Mouse (Mus musculus): ENCODE results near the gene Naip6. TPM values are rescaled to one million over a fixed set of nuclear protein-coding genes. Genes with fewer than 3 reads are reported as not detected.

Naip6 gene
- 2.1 TPM for polyA plus RNA-seq (2017; shearing (Covaris generic))

DNA sequence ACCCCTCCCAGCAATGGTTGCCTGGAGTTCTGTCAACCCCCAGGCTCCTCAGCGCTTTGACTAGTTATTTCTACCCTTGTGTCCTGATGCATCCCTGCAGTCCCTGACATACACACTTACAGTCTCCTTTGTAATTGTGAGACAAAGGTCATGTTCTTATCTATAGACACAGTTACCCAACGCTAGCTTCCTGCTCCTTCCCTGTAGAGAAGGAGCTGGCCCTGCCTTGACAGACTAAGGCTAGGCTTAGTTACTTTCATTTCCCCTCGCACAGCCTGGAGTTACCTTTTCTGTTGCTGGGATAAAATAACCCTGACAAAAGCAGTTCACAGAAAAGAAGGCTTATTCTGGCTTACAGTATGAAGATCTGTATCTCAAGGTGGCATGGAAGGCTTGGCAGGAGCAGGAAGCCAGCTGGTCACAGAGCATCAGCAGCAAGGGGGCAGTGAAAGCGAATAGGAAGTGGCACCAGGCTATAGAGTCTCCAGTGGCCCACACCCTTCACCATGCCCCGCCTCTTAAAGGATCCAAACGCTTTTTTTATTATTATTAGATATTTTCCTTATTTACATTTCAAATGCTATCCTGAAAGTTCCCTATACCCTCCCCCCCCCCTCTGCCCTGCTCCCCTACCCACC, at the start of gene Naip6:
Gene Naip6 (minus strand): TSS at position 419 of the 638 bp plus-strand sequence.

DNA sequence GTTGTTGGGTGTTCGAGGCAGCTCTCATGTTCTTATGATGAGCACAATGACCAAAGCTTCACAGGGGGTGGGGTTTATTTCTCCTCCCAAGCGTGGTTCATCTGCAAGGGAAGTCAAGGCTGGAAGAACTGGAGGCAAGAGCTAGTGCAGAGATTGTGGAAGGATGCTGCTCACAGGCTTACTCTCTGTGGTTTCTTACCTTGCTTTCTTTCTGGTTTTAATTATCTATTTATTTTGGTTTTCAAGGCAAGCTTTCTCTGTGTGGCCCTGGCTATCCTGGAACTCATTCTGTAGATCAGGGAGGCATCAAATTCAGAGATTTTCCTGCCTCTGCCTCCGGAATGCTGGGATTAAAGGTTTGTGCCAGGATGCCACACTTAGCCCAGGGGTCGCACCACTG, 71.3 kb downstream of the Naip6 start, which contains the start of gene Naip5:
Gene Naip5 (minus strand): TSS at position 101 of the 400 bp plus-strand sequence.

Other genes with a start within 250 kb of the Naip6 start
- 69.3 TPM for gene Bdp1, start 213.6 kb downstream of the Naip6 start, polyA plus RNA-seq (2017; shearing (Covaris generic))
- 6.5 TPM for gene Serf1, start 209.7 kb downstream of the Naip6 start, polyA plus RNA-seq (2017; shearing (Covaris generic))
- gene Smn1, start 192.8 kb downstream of the Naip6 start, polyA plus RNA-seq (2017; shearing (Covaris generic)): 41.2 TPM
- 4.2 TPM for gene Naip2, start 115.6 kb downstream of the Naip6 start, polyA plus RNA-seq (2017; shearing (Covaris generic))
- 4.7 TPM for gene Naip5, start 71.4 kb downstream of the Naip6 start, polyA plus RNA-seq (2017; shearing (Covaris generic))
- gene Naip1, start 135.2 kb upstream of the Naip6 start, polyA plus RNA-seq (2017; shearing (Covaris generic)): not detected
- 54.6 TPM for gene Gtf2h2, start 174.9 kb upstream of the Naip6 start, polyA plus RNA-seq (2017; shearing (Covaris generic))
- 0.95 TPM for gene Ocln, start 235.0 kb upstream of the Naip6 start, polyA plus RNA-seq (2017; shearing (Covaris generic))

All from CD4-positive, CD25-positive, alpha-beta regulatory T cell (primary cell).